Mouse (Mus musculus) testis, adult 2 months (tissue): ENCODE data around the gene Pbx3. TPM values are rescaled to one million over a fixed set of nuclear protein-coding genes. Genes with fewer than 3 reads are reported as not detected.

Experiments used
- H3K27ac ChIP-seq: fragments of 200-500 bp; 2 replicates; pipeline ENCODE4 v1.5.1; 2012; ENCODE audit warnings: low read depth, low read length; ENCODE audit not compliant: control insufficient read depth, insufficient read depth
- H3K27me3 ChIP-seq: fragments of 200-500 bp; 2 replicates; pipeline ENCODE4 v1.6.1; 2012; ENCODE audit warnings: mild to moderate bottlenecking, low read length, moderate library complexity; ENCODE audit not compliant: control insufficient read depth, insufficient read depth
- H3K36me3 ChIP-seq: fragments of 200-500 bp; 2 replicates; pipeline ENCODE4 v1.6.1; 2012; ENCODE audit warnings: mild to moderate bottlenecking, low read length; ENCODE audit not compliant: control insufficient read depth, insufficient read depth
- H3K4me1 ChIP-seq: fragments of 200-500 bp; 2 replicates; pipeline ENCODE4 v1.6.1; 2012; ENCODE audit warnings: low read length; ENCODE audit not compliant: control insufficient read depth, insufficient read depth
- H3K4me3 ChIP-seq: fragments of 200-500 bp; 2 replicates; pipeline ENCODE4 v1.5.1; 2012; ENCODE audit warnings: low read depth, mild to moderate bottlenecking, low read length, moderate library complexity, mixed read lengths; ENCODE audit not compliant: control insufficient read depth
- CTCF ChIP-seq: fragments of 200-500 bp; IDR thresholded peaks from 2 replicates; pipeline ENCODE4 v1.5.1; 2012; ENCODE audit warnings: low read depth, mild to moderate bottlenecking, inconsistent platforms, low read length, moderate library complexity; ENCODE audit not compliant: control insufficient read depth, insufficient read depth, insufficient replicate concordance
- POLR2A ChIP-seq: fragments of 200-500 bp; IDR thresholded peaks from 2 replicates; pipeline ENCODE4 v1.6.1; 2012; ENCODE audit warnings: low read depth, mild to moderate bottlenecking, inconsistent platforms, low read length, moderate library complexity; ENCODE audit not compliant: control insufficient read depth
- polyA plus RNA-seq: library from polyadenylated mRNA; depleted of rRNA; stranded (reverse); fragments of >200 nt; gene quantifications from 2 replicates; pipeline ENCODE4 v1.2.3, GENCODE M21; 2012

Gene Pbx3
- polyA plus RNA-seq, 1 experiment, result 5.9 TPM

GRCm38 (mm10) chr2:34240885-34241284 is 132.1 kb downstream of the Pbx3 start:
- Histone ChIP-seq H3K4me3 (no peak overlapping the region), H3K27me3 (no peaks in the 10 kb centered on the region), H3K36me3 (no peaks in the 10 kb centered on the region), H3K4me1 (no peaks in the 10 kb centered on the region), H3K27ac (no peak overlapping the region)
- TF ChIP-seq CTCF (no peak), POLR2A (no peak)

GRCm38 (mm10) chr2:34239315-34239858 is 133.6 kb downstream of the Pbx3 start:
- H3K27me3 ChIP-seq, result no peaks in the 10 kb centered on the region
- no peaks in the 10 kb centered on the region for H3K36me3 ChIP-seq
- H3K4me1 ChIP-seq, result no peaks in the 10 kb centered on the region
- no peak overlapping the region for H3K27ac ChIP-seq
- no peak for TF ChIP-seq CTCF
- no peak for TF ChIP-seq POLR2A
- no peak overlapping the region for H3K4me3 ChIP-seq

- H3K4me3 ChIP-seq, result no peak overlapping the region
- no peaks in the 10 kb centered on the region for H3K27me3 ChIP-seq
- H3K36me3 ChIP-seq, result no peaks in the 10 kb centered on the region
- no peak overlapping the region for H3K27ac ChIP-seq
- no peak for TF ChIP-seq POLR2A
- TF ChIP-seq CTCF, result no peak
- H3K4me1 ChIP-seq, result no peaks in the 10 kb centered on the region
These were observed 137.4 kb downstream of the Pbx3 start for GRCm38 (mm10) chr2:34235467-34236075.

GRCm38 (mm10) chr2:34234274-34234673 is 138.7 kb downstream of the Pbx3 start:
- Histone ChIP-seq H3K27me3 (no peaks in the 10 kb centered on the region), H3K4me1 (no peaks in the 10 kb centered on the region), H3K4me3 (no peak overlapping the region), H3K27ac (no peak overlapping the region), H3K36me3 (no peaks in the 10 kb centered on the region)
- no peak for TF ChIP-seq CTCF
- TF ChIP-seq POLR2A, result no peak

GRCm38 (mm10) chr2:34233271-34233670 is 139.7 kb downstream of the Pbx3 start:
- no peak overlapping the region for H3K4me3 ChIP-seq
- no peak for TF ChIP-seq POLR2A
- TF ChIP-seq CTCF, result no peak
- no peak overlapping the region for H3K27ac ChIP-seq
- no peaks in the 10 kb centered on the region for H3K27me3 ChIP-seq
- H3K36me3 ChIP-seq, result no peaks in the 10 kb centered on the region
- H3K4me1 ChIP-seq, result no peaks in the 10 kb centered on the region

GRCm38 (mm10) chr2:34227688-34228087 is 145.3 kb downstream of the Pbx3 start:
- Histone ChIP-seq H3K27ac (no peak overlapping the region), H3K4me3 (no peak overlapping the region), H3K4me1 (no peaks in the 10 kb centered on the region), H3K27me3 (no peaks in the 10 kb centered on the region), H3K36me3 (no peaks in the 10 kb centered on the region)
- no peak for TF ChIP-seq CTCF
- no peak for TF ChIP-seq POLR2A

GRCm38 (mm10) chr2:34225470-34225869 is 147.5 kb downstream of the Pbx3 start:
- no peaks in the 10 kb centered on the region for H3K27me3 ChIP-seq
- TF ChIP-seq CTCF (no peak), POLR2A (no peak)
- no peaks in the 10 kb centered on the region for H3K4me1 ChIP-seq
- no peak overlapping the region for H3K4me3 ChIP-seq
- H3K27ac ChIP-seq, result no peak overlapping the region
- H3K36me3 ChIP-seq, result no peaks in the 10 kb centered on the region
